Mouse (Mus musculus) layer of hippocampus, adult 9-10 months (tissue): ENCODE measurements around the gene Dock3.

Experiments
- DNase-seq: peaks from one replicate; pipeline ENCODE4 v3.0.0; 2022; ENCODE audit warnings: low spot score

Gene Dock3

DNA sequence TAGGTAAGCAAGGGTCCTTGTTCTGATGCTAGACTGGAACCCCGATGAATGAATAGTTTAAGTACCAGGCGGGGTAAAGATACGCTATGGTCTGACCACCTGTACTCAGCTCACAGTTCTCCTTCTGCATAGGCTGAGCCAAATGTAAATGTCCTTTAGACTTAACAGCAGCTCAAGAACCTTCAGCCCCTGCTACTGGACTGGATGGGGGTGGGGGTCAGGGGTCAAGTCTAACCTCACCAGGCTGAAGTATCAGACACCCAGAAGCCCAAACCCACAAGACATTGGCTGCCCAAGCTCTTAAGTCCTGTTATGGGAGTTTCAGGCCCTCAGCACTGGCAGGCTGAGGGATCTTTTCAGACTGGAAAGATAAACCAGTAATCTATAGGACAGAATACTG is 343.4 kb downstream of the Dock3 start:
- no peak for DNase-seq

DNA sequence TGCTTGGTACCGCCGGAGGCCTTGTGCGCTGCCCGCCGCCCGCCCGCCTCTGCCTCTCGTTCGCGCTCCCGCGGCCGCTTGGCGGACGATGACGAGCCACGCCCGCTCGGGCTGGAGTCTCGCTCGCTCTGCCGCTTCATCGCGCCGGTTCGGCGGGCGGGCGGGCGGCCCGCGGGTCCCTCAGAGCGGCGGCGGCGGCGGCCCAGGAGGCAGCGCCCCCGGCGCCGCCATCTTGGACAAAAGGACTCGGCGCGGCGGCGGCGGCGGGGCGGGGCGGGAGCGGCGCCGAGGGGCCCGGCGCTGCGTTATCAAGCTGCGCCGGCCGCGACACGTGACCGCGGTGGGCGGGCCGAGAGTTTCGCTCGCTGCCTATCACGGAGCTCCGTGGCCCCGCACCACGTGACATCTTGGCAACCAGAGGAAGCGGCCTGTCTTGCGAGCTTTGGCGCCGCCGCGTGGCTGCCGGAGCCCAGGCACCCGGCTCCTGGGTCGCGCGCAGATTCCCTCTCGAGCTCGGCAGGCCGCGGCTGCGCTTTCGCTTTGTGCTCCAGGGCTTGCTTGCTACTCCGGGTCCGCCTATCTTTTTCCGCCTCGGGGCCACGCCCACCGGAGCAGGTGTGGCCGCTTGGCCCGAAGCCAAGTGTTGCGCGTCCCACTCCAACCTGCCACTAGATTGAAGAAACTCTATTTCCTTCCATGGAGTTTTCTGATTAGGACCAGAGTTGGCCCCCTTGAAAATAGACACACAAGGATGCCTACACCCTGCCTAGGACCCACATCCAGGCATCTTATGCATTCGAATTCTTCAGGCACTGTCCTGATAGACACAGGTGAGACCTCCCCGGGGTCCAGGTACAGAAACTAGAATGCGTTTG is 344.6 kb downstream of the Dock3 start, which contains the start of gene Rbm15b:
Gene Rbm15b (minus strand): TSS at position 601 of the 875 bp plus-strand sequence.
- peak; percentile 92 for DNase-seq

DNA sequence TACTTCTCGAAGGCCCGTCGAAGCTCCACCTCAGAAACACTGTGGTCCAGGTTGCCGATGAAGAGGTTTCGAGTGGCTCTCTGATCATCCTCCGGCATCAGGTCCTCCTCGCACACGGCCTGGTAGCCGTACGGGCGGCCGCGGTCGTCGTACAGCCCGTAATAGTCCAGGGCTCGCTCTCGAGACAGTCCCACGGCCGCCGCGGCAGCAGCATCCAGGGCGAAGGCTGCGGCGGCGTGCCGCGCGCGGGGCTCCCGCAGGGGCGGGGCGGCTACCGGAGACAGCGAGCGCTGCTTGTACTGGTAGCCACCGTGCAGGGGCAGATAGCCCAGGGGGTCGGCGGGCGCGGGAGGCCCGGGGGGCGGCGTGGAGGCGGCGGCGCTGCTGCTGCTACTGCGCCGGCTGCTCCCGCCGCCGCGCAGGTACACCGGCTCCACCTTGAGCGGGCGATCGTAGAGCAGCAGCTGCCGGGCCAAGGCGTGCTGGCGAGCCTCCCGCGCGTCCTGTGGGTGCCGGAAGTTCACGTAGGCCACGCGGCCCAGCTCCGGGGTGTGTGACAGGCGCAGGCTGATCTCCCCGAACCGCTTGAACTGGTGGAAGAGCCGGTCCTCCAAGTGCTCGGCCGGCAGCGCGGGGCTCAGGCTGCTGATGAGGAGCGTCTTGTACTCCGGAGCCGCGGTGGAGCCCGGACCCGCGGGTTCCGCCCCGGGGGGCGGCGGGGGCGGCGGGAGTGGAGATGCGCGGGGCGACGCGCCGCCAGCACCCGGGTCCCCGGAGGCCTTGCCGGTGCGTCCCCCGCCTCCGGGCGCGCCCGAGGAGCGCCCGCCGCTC is 345.6 kb downstream of the Dock3 start:
- no peak for DNase-seq

DNA sequence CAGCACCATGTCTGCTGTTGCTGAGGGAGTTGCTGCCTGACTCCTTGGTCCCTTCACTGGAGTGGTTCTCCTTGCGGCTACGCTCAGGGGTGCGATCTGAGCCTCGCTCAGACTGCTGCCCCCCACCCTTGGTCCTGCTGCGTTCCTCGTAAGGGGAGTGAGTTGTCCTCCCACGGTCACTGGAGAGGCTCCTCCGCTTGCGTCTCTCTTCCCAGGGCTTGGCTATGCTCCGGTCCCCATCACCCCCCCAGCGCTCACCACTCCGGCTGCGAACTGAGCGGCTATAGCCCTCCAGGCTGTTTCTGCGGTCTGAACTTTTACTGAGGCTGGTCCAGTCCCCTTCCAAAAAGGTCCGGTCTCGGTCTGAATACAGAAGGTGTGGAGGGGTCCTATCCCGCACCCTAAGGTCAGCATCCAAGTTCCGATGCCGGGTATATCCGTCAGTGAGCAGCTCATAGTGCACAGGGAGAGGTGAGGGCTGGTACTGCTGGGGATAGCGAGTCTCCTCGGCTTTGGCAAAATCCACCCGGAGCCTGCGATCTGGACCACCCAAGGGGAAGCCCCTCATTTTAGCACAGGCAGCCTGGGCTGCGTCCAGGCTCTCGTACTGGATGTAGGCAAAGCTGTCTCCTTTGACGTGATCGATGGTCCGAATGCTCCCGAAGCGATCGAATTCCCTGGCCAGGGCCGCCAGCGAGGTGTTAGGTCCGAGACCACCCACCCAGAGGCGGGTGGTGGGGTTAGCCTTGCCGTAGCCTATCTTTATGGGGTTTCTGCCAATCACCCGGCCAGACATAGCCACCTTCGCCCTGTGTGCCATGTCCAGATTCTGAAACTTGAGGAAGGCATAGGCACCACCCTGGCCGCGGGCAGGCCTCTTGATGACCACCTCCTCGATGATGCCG is 346.5 kb downstream of the Dock3 start:
- no peak for DNase-seq

DNA sequence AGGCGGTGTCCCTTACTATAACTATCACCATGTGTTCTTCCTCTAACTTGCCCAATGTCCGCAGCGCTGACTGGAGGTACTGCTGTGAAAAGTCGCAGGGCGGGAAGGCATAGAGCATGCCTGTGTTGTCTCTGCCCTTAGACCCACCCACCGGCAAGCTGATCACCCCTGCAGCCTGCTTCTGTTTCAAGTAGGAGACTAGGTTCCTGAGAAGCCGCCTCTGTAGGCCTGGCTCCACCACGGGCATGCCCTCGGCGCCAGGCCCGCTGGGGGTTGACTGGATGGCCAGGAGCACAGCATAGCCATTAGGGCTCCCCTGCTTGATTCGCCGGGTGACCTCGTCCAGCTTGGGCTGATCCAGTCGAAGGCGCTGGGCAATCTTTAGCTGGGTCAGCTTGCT is 347.4 kb downstream of the Dock3 start:
- no peak for DNase-seq

DNA sequence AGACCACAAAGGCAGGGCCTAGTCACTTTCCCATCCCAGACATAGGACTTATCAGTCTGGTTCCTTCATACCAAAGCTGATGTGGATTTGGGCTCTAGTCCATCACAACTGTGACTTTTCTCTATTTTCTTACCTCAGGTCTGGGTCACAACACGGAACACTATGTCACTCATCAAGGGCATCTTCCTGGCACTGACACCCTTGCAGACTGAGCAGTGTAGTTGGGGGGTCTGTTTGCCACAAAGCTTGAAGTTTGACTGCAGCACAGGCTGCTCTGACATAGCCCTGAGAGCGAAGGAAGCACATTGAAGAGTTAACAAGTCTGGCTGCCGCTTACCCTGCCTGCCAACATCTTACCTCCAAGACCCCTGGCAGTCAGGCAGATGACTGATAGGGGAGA is 348.6 kb downstream of the Dock3 start:
- DNase-seq = no peak

DNA sequence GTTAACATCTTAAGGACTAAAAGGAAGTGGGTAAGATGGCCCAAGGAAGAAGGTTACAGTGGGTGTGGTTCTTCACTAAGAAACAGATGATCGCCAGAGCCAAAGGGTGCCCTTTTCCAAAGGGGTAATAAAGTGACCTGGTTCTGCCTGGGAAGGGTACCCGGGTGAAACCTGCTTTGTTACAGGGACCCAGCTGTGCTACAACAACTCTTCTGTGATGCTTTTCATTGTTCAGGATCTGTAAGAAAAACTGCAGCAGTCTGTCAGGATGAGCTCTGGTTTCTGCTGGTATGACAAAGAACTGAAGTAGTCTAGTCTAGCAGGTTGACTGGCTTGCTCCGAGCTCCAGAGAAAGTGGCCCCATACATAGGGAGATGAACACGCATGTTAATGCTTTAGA is 349.5 kb downstream of the Dock3 start:
- no peak for DNase-seq

DNA sequence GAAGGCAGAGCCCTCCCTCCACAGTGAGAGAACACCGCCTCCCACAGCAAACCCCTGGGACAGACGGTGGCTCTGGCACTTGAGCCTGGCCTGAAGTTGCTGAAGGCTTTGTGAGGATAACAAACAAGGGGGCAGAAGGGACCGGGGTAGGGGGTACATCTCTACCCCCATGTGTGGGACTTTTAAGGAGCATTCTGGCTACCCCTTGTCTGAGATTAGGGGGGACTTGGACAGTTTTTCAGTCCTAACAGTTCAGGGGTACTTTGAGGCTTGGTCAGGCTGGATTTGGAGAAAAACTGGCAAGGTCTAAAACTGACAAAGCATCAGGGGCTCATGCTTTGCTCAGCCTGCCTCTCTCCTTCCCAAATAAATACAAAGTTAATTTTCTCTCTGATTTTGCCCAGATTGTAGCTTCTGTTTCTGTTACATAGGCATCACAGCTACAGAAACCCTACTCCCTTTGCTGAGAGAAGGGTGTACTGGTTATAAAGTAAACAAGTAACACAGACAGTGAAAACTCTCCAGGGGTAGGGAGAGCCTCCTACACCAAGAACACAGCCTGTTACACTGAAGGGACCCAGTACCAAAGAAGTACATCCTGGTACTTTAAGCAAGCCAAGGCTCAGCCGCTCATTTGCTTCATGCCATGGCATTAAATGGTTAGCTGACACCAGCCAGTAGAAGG is 350.5 kb downstream of the Dock3 start:
- DNase-seq = no peak

DNA sequence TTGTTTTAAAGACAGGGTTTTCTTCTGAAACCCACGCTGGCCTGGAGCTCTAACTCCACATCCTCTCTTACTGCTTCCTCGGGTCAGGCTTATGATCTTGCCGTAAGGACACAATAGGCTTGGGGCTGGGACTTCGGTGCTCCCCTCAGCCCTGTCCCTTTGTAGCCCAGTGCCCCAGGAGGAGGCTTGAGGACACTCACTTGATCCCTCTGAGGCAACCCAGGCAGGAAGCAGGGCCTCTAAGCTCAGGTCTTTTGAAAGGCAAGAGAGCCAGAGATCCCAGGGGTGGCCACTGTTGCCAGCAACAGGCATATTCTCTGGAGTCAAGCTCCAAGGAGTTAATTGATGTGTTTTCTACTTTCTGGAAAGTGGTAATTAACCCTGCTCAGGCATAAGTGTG is 352.2 kb downstream of the Dock3 start:
- no peak for DNase-seq

DNA sequence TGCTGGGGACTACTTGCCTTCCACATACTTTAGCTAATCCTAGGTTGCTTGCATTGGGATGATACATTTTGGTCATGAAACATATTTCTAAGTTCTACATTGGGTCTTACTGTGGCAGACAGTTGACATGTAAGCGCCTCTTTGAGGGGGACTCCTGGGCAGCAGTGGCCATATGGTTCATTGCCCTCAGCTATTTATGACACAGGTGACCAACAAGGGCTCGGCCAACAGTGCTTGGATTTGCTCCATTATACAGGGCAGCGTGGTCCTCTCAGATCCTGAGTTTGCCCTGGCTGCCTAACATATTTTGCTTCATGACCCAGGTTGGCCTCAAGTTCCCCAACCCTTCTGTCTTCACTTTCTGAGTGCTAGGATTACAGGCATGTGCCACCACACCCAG is 355.0 kb downstream of the Dock3 start:
- no peak for DNase-seq

DNA sequence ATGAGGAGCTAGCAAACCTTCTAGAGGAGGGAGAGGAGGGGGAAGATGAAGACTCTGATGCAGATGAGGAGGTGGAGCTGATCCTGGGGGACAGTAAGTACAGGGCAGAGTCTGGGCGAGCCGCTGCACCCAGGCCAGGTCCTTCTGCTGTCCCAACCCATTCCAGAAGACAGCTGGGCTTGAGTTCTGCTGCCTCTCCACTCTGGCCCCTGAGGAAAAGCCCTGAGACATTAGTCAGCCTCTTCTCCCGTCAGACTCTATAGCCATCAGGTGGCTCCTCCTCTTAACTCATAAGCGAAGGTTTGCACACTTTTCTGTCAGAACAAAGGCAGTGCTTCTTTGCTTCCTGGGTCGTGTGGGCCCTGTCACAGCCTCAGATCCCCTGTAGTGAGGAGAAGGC is 357.5 kb downstream of the Dock3 start:
- DNase-seq = no peak

DNA sequence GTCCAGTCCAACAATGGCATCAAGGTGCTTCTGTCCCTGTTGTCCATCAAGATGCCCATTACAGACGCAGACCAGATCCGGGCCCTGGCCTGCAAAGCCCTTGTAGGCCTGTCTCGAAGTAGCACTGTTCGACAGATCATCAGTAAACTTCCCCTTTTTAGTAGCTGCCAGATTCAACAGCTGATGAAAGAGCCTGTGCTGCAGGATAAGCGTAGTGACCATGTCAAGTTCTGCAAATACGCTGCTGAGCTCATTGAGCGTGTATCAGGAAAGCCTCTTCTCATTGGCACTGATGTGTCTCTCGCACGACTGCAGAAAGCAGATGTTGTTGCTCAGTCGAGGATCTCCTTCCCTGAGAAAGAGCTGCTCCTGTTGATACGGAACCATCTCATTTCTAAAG is 373.7 kb downstream of the Dock3 start:
- DNase-seq = no peak

DNA sequence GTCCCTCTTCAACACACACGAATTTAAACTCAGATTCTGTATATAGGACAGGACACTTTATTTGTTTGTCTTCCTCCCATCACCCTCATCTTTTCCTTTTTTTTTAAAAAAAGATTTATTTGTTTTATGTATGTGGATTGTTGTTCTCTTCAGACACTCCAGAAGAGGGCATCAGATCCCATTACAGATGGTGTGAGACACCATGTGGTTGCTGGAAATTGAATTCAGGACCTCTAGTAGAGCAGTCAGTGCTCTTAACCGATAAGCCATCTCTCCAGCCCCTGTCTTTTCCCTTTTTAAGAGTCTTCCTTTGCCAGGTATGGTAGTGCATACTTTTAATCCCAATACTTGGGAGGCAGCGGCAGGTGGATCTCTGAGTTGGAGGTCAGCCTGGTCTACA is 375.0 kb downstream of the Dock3 start:
- DNase-seq = no peak
